Mouse (Mus musculus): Measurements from ENCODE around the gene 4933416C03Rik. TPM values are rescaled to one million over a fixed set of nuclear protein-coding genes. Genes with fewer than 3 reads are reported as not detected.

Gene 4933416C03Rik
- polyA plus RNA-seq (2014; fragmentation: Nextera tagmentation; extraction: Ambion mirVana) = 0.30 TPM in 1 of 2 replicates, not detected in the other

- H3K27me3 ChIP-seq (ENCODE audit: control insufficient read depth, insufficient read depth, low read length) = no peaks in the 10 kb centered on the region
- H3K9ac ChIP-seq (replicated peaks; ENCODE audit: low read length) = no peak within 1 kb of the TSS
- DNase-seq = no peak
- no peaks in the 10 kb centered on the region for H3K9me3 ChIP-seq (ENCODE audit: control insufficient read depth, low read length)
- H3K36me3 ChIP-seq (ENCODE audit: control insufficient read depth, insufficient read depth, low read length) = no peaks in the 10 kb centered on the region
- H3K27ac ChIP-seq (replicated peaks; ENCODE audit: low read depth, low read length) = no peak within 1 kb of the TSS
- no peak within 1 kb of the TSS for H3K4me2 ChIP-seq (ENCODE audit: low read length)
- 96% methylated on average over 39 of the region's 39 CpGs for WGBS
- no peak within 1 kb of the TSS for H3K4me3 ChIP-seq (replicated peaks; ENCODE audit: low read depth, low read length)
- ATAC-seq (ENCODE audit: low FRiP score, low TSS enrichment) = no peak
- H3K4me1 ChIP-seq (ENCODE audit: control insufficient read depth, insufficient read depth, low read length) = no peaks in the 10 kb centered on the region
Observed at GRCm38 (mm10) chr10:116113867-116114474, at the start of gene 4933416C03Rik. 4933416C03Rik (minus strand) TSS chr10:116113917.

GRCm38 (mm10) chr10:116162338-116162737 is 48.6 kb upstream of the 4933416C03Rik start:
- DNase-seq (no peak), ATAC-seq (ENCODE audit: low FRiP score, low TSS enrichment) (no peak)
- Histone ChIP-seq H3K4me1 (ENCODE audit: control insufficient read depth, insufficient read depth, low read length) (no peaks in the 10 kb centered on the region), H3K4me2 (ENCODE audit: low read length) (no peak overlapping the region), H3K27ac (replicated peaks; ENCODE audit: low read depth, low read length) (no peak overlapping the region), H3K4me3 (replicated peaks; ENCODE audit: low read depth, low read length) (no peak overlapping the region), H3K9me3 (ENCODE audit: control insufficient read depth, low read length) (no peaks in the 10 kb centered on the region), H3K9ac (replicated peaks; ENCODE audit: low read length) (no peak overlapping the region), H3K27me3 (ENCODE audit: control insufficient read depth, insufficient read depth, low read length) (no peaks in the 10 kb centered on the region), H3K36me3 (ENCODE audit: control insufficient read depth, insufficient read depth, low read length) (no peaks in the 10 kb centered on the region)
- WGBS = 81% methylated on average over 12 of the region's 12 CpGs

- Histone ChIP-seq H3K36me3 (ENCODE audit: control insufficient read depth, insufficient read depth, low read length) (no peaks in the 10 kb centered on the region), H3K9me3 (ENCODE audit: control insufficient read depth, low read length) (no peaks in the 10 kb centered on the region), H3K4me2 (ENCODE audit: low read length) (no peak overlapping the region), H3K9ac (replicated peaks; ENCODE audit: low read length) (no peak overlapping the region), H3K4me1 (ENCODE audit: control insufficient read depth, insufficient read depth, low read length) (no peaks in the 10 kb centered on the region), H3K4me3 (replicated peaks; ENCODE audit: low read depth, low read length) (no peak overlapping the region), H3K27ac (replicated peaks; ENCODE audit: low read depth, low read length) (no peak overlapping the region), H3K27me3 (ENCODE audit: control insufficient read depth, insufficient read depth, low read length) (no peaks in the 10 kb centered on the region)
- ATAC-seq (ENCODE audit: low FRiP score, low TSS enrichment) = no peak
- 77% methylated on average over 1 of the region's 1 CpGs for WGBS
- no peak for DNase-seq
Observed at GRCm38 (mm10) chr10:116156699-116157098, 43.0 kb upstream of the 4933416C03Rik start.

GRCm38 (mm10) chr10:116154707-116155106 is 41.0 kb upstream of the 4933416C03Rik start:
- ATAC-seq (ENCODE audit: low FRiP score, low TSS enrichment) (no peak), DNase-seq (no peak)
- Histone ChIP-seq H3K27me3 (ENCODE audit: control insufficient read depth, insufficient read depth, low read length) (no peaks in the 10 kb centered on the region), H3K4me3 (replicated peaks; ENCODE audit: low read depth, low read length) (no peak overlapping the region), H3K27ac (replicated peaks; ENCODE audit: low read depth, low read length) (no peak overlapping the region), H3K4me1 (ENCODE audit: control insufficient read depth, insufficient read depth, low read length) (no peaks in the 10 kb centered on the region), H3K36me3 (ENCODE audit: control insufficient read depth, insufficient read depth, low read length) (no peaks in the 10 kb centered on the region), H3K4me2 (ENCODE audit: low read length) (no peak overlapping the region), H3K9ac (replicated peaks; ENCODE audit: low read length) (no peak overlapping the region), H3K9me3 (ENCODE audit: control insufficient read depth, low read length) (no peaks in the 10 kb centered on the region)
- WGBS = 72% methylated on average over 5 of the region's 5 CpGs

GRCm38 (mm10) chr10:116146091-116146490 is 32.4 kb upstream of the 4933416C03Rik start:
- H3K4me2 ChIP-seq (ENCODE audit: low read length) = no peak overlapping the region
- H3K4me3 ChIP-seq (replicated peaks; ENCODE audit: low read depth, low read length) = no peak overlapping the region
- H3K27me3 ChIP-seq (ENCODE audit: control insufficient read depth, insufficient read depth, low read length) = no peaks in the 10 kb centered on the region
- peak; percentile 20; the same call in 1 of the 2 replicates for ATAC-seq (ENCODE audit: low FRiP score, low TSS enrichment)
- H3K27ac ChIP-seq (replicated peaks; ENCODE audit: low read depth, low read length) = no peak overlapping the region
- WGBS = 11% methylated on average over 9 of the region's 9 CpGs
- peak; percentile 35 for DNase-seq
- no peaks in the 10 kb centered on the region for H3K36me3 ChIP-seq (ENCODE audit: control insufficient read depth, insufficient read depth, low read length)
- no peak overlapping the region for H3K9ac ChIP-seq (replicated peaks; ENCODE audit: low read length)
- no peaks in the 10 kb centered on the region for H3K9me3 ChIP-seq (ENCODE audit: control insufficient read depth, low read length)
- H3K4me1 ChIP-seq (ENCODE audit: control insufficient read depth, insufficient read depth, low read length) = no peaks in the 10 kb centered on the region

- 86% methylated on average over 10 of the region's 10 CpGs for WGBS
- no peak overlapping the region for H3K9ac ChIP-seq (replicated peaks; ENCODE audit: low read length)
- no peaks in the 10 kb centered on the region for H3K4me1 ChIP-seq (ENCODE audit: control insufficient read depth, insufficient read depth, low read length)
- H3K27ac ChIP-seq (replicated peaks; ENCODE audit: low read depth, low read length) = no peak overlapping the region
- H3K4me2 ChIP-seq (ENCODE audit: low read length) = no peak overlapping the region
- no peak for ATAC-seq (ENCODE audit: low FRiP score, low TSS enrichment)
- H3K9me3 ChIP-seq (ENCODE audit: control insufficient read depth, low read length) = no peaks in the 10 kb centered on the region
- no peak overlapping the region for H3K4me3 ChIP-seq (replicated peaks; ENCODE audit: low read depth, low read length)
- H3K27me3 ChIP-seq (ENCODE audit: control insufficient read depth, insufficient read depth, low read length) = no peaks in the 10 kb centered on the region
- DNase-seq = peak; percentile 12
- no peaks in the 10 kb centered on the region for H3K36me3 ChIP-seq (ENCODE audit: control insufficient read depth, insufficient read depth, low read length)
Observed at GRCm38 (mm10) chr10:116143684-116144083, 30.0 kb upstream of the 4933416C03Rik start.

GRCm38 (mm10) chr10:116140226-116140625 is 26.5 kb upstream of the 4933416C03Rik start:
- H3K36me3 ChIP-seq (ENCODE audit: control insufficient read depth, insufficient read depth, low read length) = no peaks in the 10 kb centered on the region
- H3K4me3 ChIP-seq (replicated peaks; ENCODE audit: low read depth, low read length) = no peak overlapping the region
- no peaks in the 10 kb centered on the region for H3K9me3 ChIP-seq (ENCODE audit: control insufficient read depth, low read length)
- ATAC-seq (ENCODE audit: low FRiP score, low TSS enrichment) (no peak), DNase-seq (no peak)
- H3K9ac ChIP-seq (replicated peaks; ENCODE audit: low read length) = no peak overlapping the region
- 91% methylated on average over 8 of the region's 8 CpGs for WGBS
- H3K4me1 ChIP-seq (ENCODE audit: control insufficient read depth, insufficient read depth, low read length) = no peaks in the 10 kb centered on the region
- no peak overlapping the region for H3K4me2 ChIP-seq (ENCODE audit: low read length)
- H3K27ac ChIP-seq (replicated peaks; ENCODE audit: low read depth, low read length) = no peak overlapping the region
- H3K27me3 ChIP-seq (ENCODE audit: control insufficient read depth, insufficient read depth, low read length) = no peaks in the 10 kb centered on the region

GRCm38 (mm10) chr10:116135187-116135586 is 21.5 kb upstream of the 4933416C03Rik start:
- WGBS = 88% methylated on average over 2 of the region's 2 CpGs
- Histone ChIP-seq H3K27ac (replicated peaks; ENCODE audit: low read depth, low read length) (no peak overlapping the region), H3K4me3 (replicated peaks; ENCODE audit: low read depth, low read length) (no peak overlapping the region), H3K9me3 (ENCODE audit: control insufficient read depth, low read length) (no peaks in the 10 kb centered on the region), H3K36me3 (ENCODE audit: control insufficient read depth, insufficient read depth, low read length) (no peaks in the 10 kb centered on the region), H3K9ac (replicated peaks; ENCODE audit: low read length) (no peak overlapping the region), H3K4me1 (ENCODE audit: control insufficient read depth, insufficient read depth, low read length) (no peaks in the 10 kb centered on the region), H3K4me2 (ENCODE audit: low read length) (no peak overlapping the region), H3K27me3 (ENCODE audit: control insufficient read depth, insufficient read depth, low read length) (no peaks in the 10 kb centered on the region)
- ATAC-seq (ENCODE audit: low FRiP score, low TSS enrichment) = no peak
- no peak for DNase-seq

GRCm38 (mm10) chr10:116132233-116132632 is 18.5 kb upstream of the 4933416C03Rik start:
- DNase-seq = no peak
- Histone ChIP-seq H3K27me3 (ENCODE audit: control insufficient read depth, insufficient read depth, low read length) (no peaks in the 10 kb centered on the region), H3K9ac (replicated peaks; ENCODE audit: low read length) (no peak overlapping the region), H3K4me2 (ENCODE audit: low read length) (no peak overlapping the region), H3K36me3 (ENCODE audit: control insufficient read depth, insufficient read depth, low read length) (no peaks in the 10 kb centered on the region), H3K27ac (replicated peaks; ENCODE audit: low read depth, low read length) (no peak overlapping the region), H3K9me3 (ENCODE audit: control insufficient read depth, low read length) (no peaks in the 10 kb centered on the region), H3K4me1 (ENCODE audit: control insufficient read depth, insufficient read depth, low read length) (no peaks in the 10 kb centered on the region), H3K4me3 (replicated peaks; ENCODE audit: low read depth, low read length) (no peak overlapping the region)
- WGBS = 83% methylated on average over 4 of the region's 4 CpGs
- ATAC-seq (ENCODE audit: low FRiP score, low TSS enrichment) = no peak
